Mouse (Mus musculus) kidney, adult 11 months (tissue): ENCODE results near the gene Rfpl4b.
"Not testable (repeated sequence)": the region's sequence is repeated elsewhere in the genome, so short reads cannot be mapped to it uniquely, and the experiment has no call there.

Experiments
- DNase-seq: peaks from one replicate; pipeline ENCODE4 v3.0.0; 2022

Rfpl4b gene

GRCm38 (mm10) chr10:38821679-38822078, at the start of gene Rfpl4b:
Rfpl4b (minus strand) TSS chr10:38821779.
- DNase-seq: no peak

GRCm38 (mm10) chr10:38855186-38855585, 33.6 kb upstream of the Rfpl4b start:
- DNase-seq: no peak

- DNase-seq: not testable (repeated sequence)
Observed at GRCm38 (mm10) chr10:38850006-38850405, 28.4 kb upstream of the Rfpl4b start.

GRCm38 (mm10) chr10:38848884-38849499, 27.4 kb upstream of the Rfpl4b start:
- DNase-seq: peak; percentile 2

GRCm38 (mm10) chr10:38848231-38848630, 26.7 kb upstream of the Rfpl4b start:
- DNase-seq: no peak

GRCm38 (mm10) chr10:38823741-38824140, 2.2 kb upstream of the Rfpl4b start:
- DNase-seq: no peak

GRCm38 (mm10) chr10:38806056-38806455, 15.5 kb downstream of the Rfpl4b start:
- no peak for DNase-seq

GRCm38 (mm10) chr10:38804047-38804446, 17.5 kb downstream of the Rfpl4b start:
- DNase-seq: no peak

GRCm38 (mm10) chr10:38803304-38803703, 18.3 kb downstream of the Rfpl4b start:
- no peak for DNase-seq

- no peak for DNase-seq
Observed at GRCm38 (mm10) chr10:38788612-38789011, 33.0 kb downstream of the Rfpl4b start.
